Mouse (Mus musculus) B cell, adult 2 months (primary cell): ENCODE measurements around the gene Rnf187.
"Not testable (repeated sequence)": the region's sequence is repeated elsewhere in the genome, so short reads cannot be mapped to it uniquely, and the experiment has no call there.

Experiments used
- DNase-seq, 2 experiments: peaks; one replicate each; pipeline ENCODE4 v3.0.0; 2022

Rnf187 gene

GRCm38 (mm10) chr11:58965001-58965760 lies 26.5 kb upstream of the Rnf187 start:
- no peak for DNase-seq

- no peak for DNase-seq
Measured at GRCm38 (mm10) chr11:58964216-58964615, 25.5 kb upstream of the Rnf187 start.

- peak; percentile 57 to 60 for DNase-seq
Measured at GRCm38 (mm10) chr11:58963543-58963942, 24.8 kb upstream of the Rnf187 start.

GRCm38 (mm10) chr11:58961364-58962177 lies 22.9 kb upstream of the Rnf187 start:
- DNase-seq = no peak

GRCm38 (mm10) chr11:58959921-58960465 lies 21.3 kb upstream of the Rnf187 start:
- DNase-seq = peak; percentile 90 to 91

- no peak for DNase-seq
Measured at GRCm38 (mm10) chr11:58959186-58959825, 20.6 kb upstream of the Rnf187 start.

GRCm38 (mm10) chr11:58958536-58958935 lies 19.8 kb upstream of the Rnf187 start:
- no peak for DNase-seq

GRCm38 (mm10) chr11:58957226-58957914 lies 18.7 kb upstream of the Rnf187 start:
- DNase-seq = no peak

- no peak for DNase-seq
Measured at GRCm38 (mm10) chr11:58955868-58956257, 17.1 kb upstream of the Rnf187 start.

GRCm38 (mm10) chr11:58955143-58955867 lies 16.6 kb upstream of the Rnf187 start:
- peak in 1 of 2 experiments; percentile 28 for DNase-seq

- peak; percentile 84 to 89 for DNase-seq
Measured at GRCm38 (mm10) chr11:58954420-58955142, 15.9 kb upstream of the Rnf187 start, which contains the start of the genes Hist3h2a and Trim17. Gene Hist3h2a, plus strand, starts transcription at chr11:58954685. Gene Trim17, plus strand, starts transcription at chr11:58954685.

GRCm38 (mm10) chr11:58954170-58954419 lies 15.4 kb upstream of the Rnf187 start:
- DNase-seq = not testable (repeated sequence)

- no peak for DNase-seq
Measured at GRCm38 (mm10) chr11:58953351-58954169, 14.8 kb upstream of the Rnf187 start.

- no peak for DNase-seq
Measured at GRCm38 (mm10) chr11:58951210-58951609, 12.5 kb upstream of the Rnf187 start.

- DNase-seq = no peak
Measured at GRCm38 (mm10) chr11:58949480-58950431, 11.0 kb upstream of the Rnf187 start.

- DNase-seq = peak; percentile 66 to 67
Measured at GRCm38 (mm10) chr11:58948542-58949479, 10.1 kb upstream of the Rnf187 start, which contains the start of gene Hist3h2ba. Gene Hist3h2ba, plus strand, starts transcription at chr11:58948920.

GRCm38 (mm10) chr11:58947798-58948528 lies 9.2 kb upstream of the Rnf187 start:
- DNase-seq = peak; percentile 37 to 42
